In genomic region chr3:8046348-8046747, GRCm38 (mm10) we compare ENCODE assay signal across 20 mouse cellular contexts.
DNase-seq lines count a peak whose midpoint lies in the region; ATAC-seq and TF ChIP-seq lines count a peak whose summit lies in the region.
"Had no signal": no experiment of that assay in that cellular context is flagged by ENCODE, and none has a peak within 500 bp of the region (broad histone marks: within the 10 kb centered on the region; RNA-seq: fewer than 3 reads in every experiment).

No protein-coding gene starts in this region.

- no peak overlapping the region for H3K4me3 ChIP-seq in hindbrain, embryonic 11.5 days (ENCODE audit: low read depth, low read length)
- no peak overlapping the region for H3K4me3 ChIP-seq in hindbrain, embryonic 12.5 days
- no peak overlapping the region for H3K4me3 ChIP-seq in ES-E14 (ENCODE audit: insufficient read depth in 1 of 2, low read depth in 1 of 2, low read length in 2 of 2, poor library complexity in 1 of 2, severe bottlenecking in 1 of 2)
- H3K4me3 ChIP-seq in left cerebral cortex, adult 2 months, result no peak overlapping the region
- H3K4me3 ChIP-seq: embryonic facial prominence, embryonic 12.5 days; heart, embryonic 12.5 days; midbrain, embryonic 12.5 days; stomach, embryonic 15.5 days had no signal

- WGBS in hindbrain, embryonic 11.5 days, result 69% methylated on average over 3 of the region's 3 CpGs
- 60% methylated on average over 3 of the region's 3 CpGs for WGBS in hindbrain, embryonic 12.5 days

- no peak overlapping the region for H3K27ac ChIP-seq in hindbrain, embryonic 11.5 days (ENCODE audit: low read depth, low read length)
- H3K27ac ChIP-seq in hindbrain, embryonic 12.5 days, result no peak overlapping the region
- H3K27ac ChIP-seq in ES-E14 (ENCODE audit: insufficient read depth, low read depth, low read length, poor library complexity, severe bottlenecking), result no peak overlapping the region
- H3K27ac ChIP-seq in left cerebral cortex, adult 2 months, result no peak overlapping the region
- H3K27ac ChIP-seq: embryonic facial prominence, embryonic 12.5 days; midbrain, embryonic 12.5 days; stomach, embryonic 15.5 days had no signal

- no peaks in the 10 kb centered on the region for H3K36me3 ChIP-seq in hindbrain, embryonic 11.5 days (ENCODE audit: control insufficient read depth, insufficient read depth, low read length)
- no peaks in the 10 kb centered on the region for H3K36me3 ChIP-seq in hindbrain, embryonic 12.5 days
- H3K36me3 ChIP-seq in ES-E14 (ENCODE audit: control insufficient read depth, insufficient read depth, low read length, poor library complexity, severe bottlenecking), result no peaks in the 10 kb centered on the region
- H3K36me3 ChIP-seq: embryonic facial prominence, embryonic 12.5 days; heart, embryonic 12.5 days; midbrain, embryonic 12.5 days; stomach, embryonic 15.5 days had no signal

- no peak for ATAC-seq in hindbrain, embryonic 11.5 days (ENCODE audit: low FRiP score)
- ATAC-seq in hindbrain, embryonic 12.5 days (ENCODE audit: low FRiP score), result no peak
- ATAC-seq: hindbrain, embryonic 16.5 days had no signal

- peak; percentile 25 for DNase-seq in hindbrain, embryonic 11.5 days (ENCODE audit: low spot score)
- DNase-seq in ES-E14 (ENCODE audit: low read depth, low spot score) (peak; percentile 17), adipocyte (ENCODE audit: low spot score) (peak; percentile 19)
- peak; percentile 42 for DNase-seq in forelimb bud, embryonic 11.5 days (ENCODE audit: low read depth, low spot score)
- DNase-seq in left cerebral cortex, adult 2 months (ENCODE audit: extremely low spot score in 1 of 2, low spot score in 2 of 2), result no peak
- DNase-seq in heart, adult 8-10 months (ENCODE audit: low spot score), result no peak
- DNase-seq in right cerebral cortex, postnatal 36 days (ENCODE audit: low spot score in 2 of 2), result no peak
- DNase-seq: cerebellum, postnatal 10 days; gastrocnemius, postnatal 36 days; kidney, adult 2 months; lung, adult 2 months; right cerebral cortex, adult 18-20 months; thymus, adult 2 months had no signal

- intact Hi-C loops in left cerebral cortex, adult 2 months (cut with DNase I), result no loop called here

- H3K4me2 ChIP-seq in hindbrain, embryonic 11.5 days (replicated peaks; ENCODE audit: low read depth, low read length), result no peak overlapping the region
- H3K4me2 ChIP-seq in hindbrain, embryonic 12.5 days (replicated peaks), result no peak overlapping the region
- H3K4me2 ChIP-seq: embryonic facial prominence, embryonic 12.5 days; heart, embryonic 12.5 days; liver, embryonic 11.5 days; midbrain, embryonic 12.5 days; stomach, embryonic 15.5 days had no signal

- in situ Hi-C loops in ES-E14 (cut with MboI; ENCODE audit: low sequenced_read_pairs in 2 of 2, unreplicated experiment in 2 of 2), result no loop called here

- no peaks in the 10 kb centered on the region for H3K4me1 ChIP-seq in hindbrain, embryonic 11.5 days (replicated peaks; ENCODE audit: control insufficient read depth, insufficient read depth, low read length)
- no peaks in the 10 kb centered on the region for H3K4me1 ChIP-seq in hindbrain, embryonic 12.5 days
- no peaks in the 10 kb centered on the region for H3K4me1 ChIP-seq in ES-E14 (ENCODE audit: control insufficient read depth in 2 of 2, insufficient read depth in 2 of 2, low read length in 2 of 2, poor library complexity in 1 of 2)
- H3K4me1 ChIP-seq: embryonic facial prominence, embryonic 12.5 days; heart, embryonic 12.5 days; midbrain, embryonic 12.5 days; stomach, embryonic 15.5 days had no signal

- no peaks in the 10 kb centered on the region for H3K9me3 ChIP-seq in hindbrain, embryonic 11.5 days (ENCODE audit: control insufficient read depth, low read length)
- H3K9me3 ChIP-seq in hindbrain, embryonic 12.5 days (replicated peaks), result no peaks in the 10 kb centered on the region
- H3K9me3 ChIP-seq in ES-E14 (ENCODE audit: control insufficient read depth, insufficient read depth, low read depth, low read length), result no peaks in the 10 kb centered on the region
- H3K9me3 ChIP-seq: embryonic facial prominence, embryonic 12.5 days; midbrain, embryonic 12.5 days; stomach, embryonic 15.5 days had no signal

- no peak overlapping the region for H3K9ac ChIP-seq in hindbrain, embryonic 11.5 days (ENCODE audit: low read depth, low read length)
- H3K9ac ChIP-seq in hindbrain, embryonic 12.5 days, result no peak overlapping the region
- no peak overlapping the region for H3K9ac ChIP-seq in ES-E14 (ENCODE audit: insufficient read depth, low read depth, low read length, poor library complexity, severe bottlenecking)
- H3K9ac ChIP-seq: embryonic facial prominence, embryonic 12.5 days; heart, embryonic 12.5 days; midbrain, embryonic 12.5 days; stomach, embryonic 15.5 days had no signal

- no peaks in the 10 kb centered on the region for H3K27me3 ChIP-seq in hindbrain, embryonic 11.5 days (ENCODE audit: control insufficient read depth, insufficient read depth, low read length)
- H3K27me3 ChIP-seq in hindbrain, embryonic 12.5 days, result no peaks in the 10 kb centered on the region
- H3K27me3 ChIP-seq: embryonic facial prominence, embryonic 12.5 days; heart, embryonic 12.5 days; midbrain, embryonic 12.5 days; stomach, embryonic 15.5 days had no signal

- no peak for TF ChIP-seq CTCF in left cerebral cortex, adult 2 months (IDR thresholded peaks at IDR 0.05)

TF ChIP-seq in ES-E14, 5 proteins besides CTCF, POLR2A, EP300 and RAD21:
- TF ChIP-seq ZNF384 (IDR thresholded peaks at IDR 0.05; ENCODE audit: low read depth, low read length) (no peak), CHD2 (IDR thresholded peaks at IDR 0.05; ENCODE audit: low read depth, low read length) (no peak), HCFC1 (IDR thresholded peaks at IDR 0.05; ENCODE audit: borderline replicate concordance, insufficient read depth, low read length) (no peak), MAFK (IDR thresholded peaks at IDR 0.05; ENCODE audit: insufficient read depth, low read depth, low read length) (no peak), ZC3H11A (IDR thresholded peaks at IDR 0.05; ENCODE audit: borderline replicate concordance, low read depth, low read length) (no peak)

Comparison
In these comparisons a context has a peak if more than half of its experiments do, and no peak if none do; other contexts are left out.
1. DNase-seq: peak in hindbrain, embryonic 11.5 days (single experiment), ES-E14 (single experiment), adipocyte (single experiment) and forelimb bud, embryonic 11.5 days (single experiment); none in left cerebral cortex, adult 2 months (0 of 2), heart, adult 8-10 months (single experiment) and right cerebral cortex, postnatal 36 days (0 of 2).